Mouse (Mus musculus): ENCODE results near the gene Klrb1b.

DNA sequence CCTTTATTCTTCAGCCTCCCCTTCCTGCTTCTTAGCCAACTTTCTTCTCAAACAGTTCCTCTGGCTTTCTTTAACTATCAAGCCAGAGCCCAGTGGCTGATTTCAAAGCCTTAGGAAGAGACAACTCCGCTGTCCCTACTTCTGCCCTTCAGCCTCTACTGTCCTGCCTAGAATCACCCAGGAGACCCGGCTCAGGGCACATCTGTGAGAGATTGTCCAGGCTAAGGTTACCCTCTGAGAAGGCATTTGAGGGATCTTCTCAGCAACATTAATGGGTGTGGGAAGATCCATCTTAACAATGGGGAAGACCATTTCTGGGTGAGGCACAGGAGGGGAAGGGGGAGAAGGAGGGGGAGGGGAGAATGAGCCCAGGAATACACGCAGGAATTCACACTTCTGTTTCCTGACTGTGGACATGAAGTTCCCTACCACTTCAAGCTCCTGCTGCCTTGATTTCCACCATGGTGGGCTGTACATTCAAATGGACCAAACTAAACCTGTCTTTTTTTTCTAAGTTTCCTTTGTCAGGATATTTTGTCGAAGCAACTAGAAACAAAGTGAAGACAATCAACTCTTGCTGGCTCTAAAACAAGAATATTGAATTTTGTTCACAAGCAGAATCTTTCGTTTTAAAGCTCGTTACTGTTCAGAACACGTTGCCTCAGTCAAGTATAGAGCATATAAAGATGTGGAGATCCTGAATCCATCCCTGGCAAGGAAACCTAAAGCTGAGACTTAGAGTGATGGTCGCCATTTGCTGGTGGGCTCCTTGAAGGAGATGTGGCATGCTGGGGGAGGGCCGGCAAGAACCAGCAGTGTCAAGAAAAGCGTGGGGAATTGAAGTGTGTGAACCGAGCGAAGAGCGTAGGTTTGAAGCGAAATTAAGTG lies 11.6 kb upstream of the Klrb1b start:
- TF ChIP-seq CTCF (IDR thresholded peaks at IDR 0.05; ENCODE audit: insufficient read depth, low read length) (no peak), POLR2A (IDR thresholded peaks at IDR 0.05; ENCODE audit: borderline replicate concordance, extremely low read depth, low read depth, low read length) (no peak)

Measured in lung, adult 2 months (tissue).